Mouse (Mus musculus): ENCODE results near the gene Pip4k2b.

DNA sequence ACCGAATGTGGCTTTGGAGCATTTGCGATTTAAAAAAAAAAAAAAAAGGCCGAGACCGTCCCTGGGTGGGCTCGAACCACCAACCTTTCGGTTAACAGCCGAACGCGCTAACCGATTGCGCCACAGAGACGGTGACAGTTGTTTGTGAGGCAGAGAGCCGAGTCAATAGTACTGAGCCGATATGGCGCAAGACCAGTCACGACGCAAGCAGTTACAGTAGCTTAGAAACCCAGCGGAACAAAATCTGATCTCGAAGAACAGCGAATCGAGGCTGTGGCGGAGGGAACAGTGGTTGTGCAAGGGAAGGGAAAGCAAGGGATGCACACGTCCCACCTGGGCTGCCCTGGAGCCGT lies 42.1 kb downstream of the Pip4k2b start:
- no peak for TF ChIP-seq POLR2A (IDR thresholded peaks at IDR 0.05; ENCODE audit: low read depth, low read length)
- TF ChIP-seq CTCF (IDR thresholded peaks at IDR 0.05; ENCODE audit: extremely low read depth, insufficient read depth, insufficient read length, insufficient replicate concordance): no peak
